Mouse (Mus musculus): Measurements from ENCODE around the gene Olfr323. TPM values are rescaled to one million over a fixed set of nuclear protein-coding genes. Genes with fewer than 3 reads are reported as not detected.

The Olfr323 gene
- polyA plus RNA-seq, 1 experiment from 2014 or later = not detected

GRCm38 (mm10) chr11:58634878-58635277 lies 4.6 kb upstream of the Olfr323 start:
- DNase-seq (no peak), ATAC-seq (no peak)
- Histone ChIP-seq H3K36me3 (replicated peaks; ENCODE audit: insufficient read depth, low read length) (no peaks in the 10 kb centered on the region), H3K27me3 (ENCODE audit: insufficient read depth, low read length) (peaks cover 4% of the 10 kb centered on the region; the same call in 1 of the 2 replicates), H3K9me3 (ENCODE audit: low read length) (no peaks in the 10 kb centered on the region), H3K4me3 (ENCODE audit: low read depth, low read length) (no peak overlapping the region), H3K9ac (replicated peaks) (no peak overlapping the region), H3K27ac (ENCODE audit: low read depth) (no peak overlapping the region), H3K4me1 (ENCODE audit: insufficient read depth) (no peaks in the 10 kb centered on the region; the same call in 1 of the 2 replicates), H3K4me2 (ENCODE audit: low read depth, low read length) (no peak overlapping the region)
- WGBS (ENCODE audit: insufficient replicate concordance) = 61% methylated on average over 4 of the region's 4 CpGs
- TF ChIP-seq CTCF (IDR thresholded peaks at IDR 0.05; ENCODE audit: low read depth) = no peak
- TF ChIP-seq EP300 (IDR thresholded peaks at IDR 0.05; ENCODE audit: low read depth) = no peak

- WGBS (ENCODE audit: insufficient replicate concordance) = 42% methylated on average over 4 of the region's 4 CpGs
- ATAC-seq = no peak
- H3K9ac ChIP-seq (replicated peaks) = no peak overlapping the region
- TF ChIP-seq CTCF (IDR thresholded peaks at IDR 0.05; ENCODE audit: low read depth) (no peak), EP300 (IDR thresholded peaks at IDR 0.05; ENCODE audit: low read depth) (no peak)
- DNase-seq = no peak
- H3K36me3 ChIP-seq (replicated peaks; ENCODE audit: insufficient read depth, low read length) = no peaks in the 10 kb centered on the region
- H3K4me2 ChIP-seq (ENCODE audit: low read depth, low read length) = no peak overlapping the region
- no peak overlapping the region for H3K4me3 ChIP-seq (ENCODE audit: low read depth, low read length)
- H3K4me1 ChIP-seq (ENCODE audit: insufficient read depth) = no peaks in the 10 kb centered on the region
- no peaks in the 10 kb centered on the region for H3K27me3 ChIP-seq (ENCODE audit: insufficient read depth, low read length)
- H3K27ac ChIP-seq (ENCODE audit: low read depth) = no peak overlapping the region
- H3K9me3 ChIP-seq (ENCODE audit: low read length) = no peaks in the 10 kb centered on the region
Measured at GRCm38 (mm10) chr11:58626146-58626545, 4.2 kb downstream of the Olfr323 start.

- no peak for TF ChIP-seq EP300 (IDR thresholded peaks at IDR 0.05; ENCODE audit: low read depth)
- no peak for TF ChIP-seq CTCF (IDR thresholded peaks at IDR 0.05; ENCODE audit: low read depth)
- Histone ChIP-seq H3K4me3 (ENCODE audit: low read depth, low read length) (no peak overlapping the region), H3K27ac (ENCODE audit: low read depth) (no peak overlapping the region), H3K9me3 (ENCODE audit: low read length) (no peaks in the 10 kb centered on the region), H3K27me3 (ENCODE audit: insufficient read depth, low read length) (no peaks in the 10 kb centered on the region), H3K36me3 (replicated peaks; ENCODE audit: insufficient read depth, low read length) (no peaks in the 10 kb centered on the region), H3K9ac (replicated peaks) (no peak overlapping the region), H3K4me1 (ENCODE audit: insufficient read depth) (peaks cover 9% of the 10 kb centered on the region; the same call in 1 of the 2 replicates), H3K4me2 (ENCODE audit: low read depth, low read length) (no peak overlapping the region)
- 75% methylated on average over 6 of the region's 6 CpGs for WGBS (ENCODE audit: insufficient replicate concordance)
- no peak for ATAC-seq
- no peak for DNase-seq
Measured at GRCm38 (mm10) chr11:58618793-58619192, 11.5 kb downstream of the Olfr323 start.

DNA sequence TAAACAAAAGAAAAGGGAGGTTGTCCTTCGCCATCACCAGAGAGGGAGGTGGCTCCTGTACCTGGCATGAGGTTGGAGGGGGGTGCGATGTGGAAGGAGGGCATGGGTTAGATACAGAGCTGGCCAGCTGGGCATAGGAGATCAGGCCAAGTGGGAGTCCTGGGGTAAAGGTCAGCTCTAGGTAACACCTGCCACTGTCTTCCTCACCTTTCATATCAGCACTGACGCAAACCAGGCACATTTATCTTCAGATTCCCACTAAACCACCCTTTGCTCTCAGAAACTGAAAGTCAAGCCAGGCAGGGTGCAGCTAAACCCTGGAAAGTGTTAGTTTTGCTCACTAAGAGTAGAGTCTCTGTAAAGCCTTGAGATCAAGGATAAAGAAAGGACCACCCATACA lies 11.9 kb downstream of the Olfr323 start:
- TF ChIP-seq EP300 (IDR thresholded peaks at IDR 0.05; ENCODE audit: low read depth) (no peak), CTCF (IDR thresholded peaks at IDR 0.05; ENCODE audit: low read depth) (no peak)
- no peaks in the 10 kb centered on the region for H3K9me3 ChIP-seq (ENCODE audit: low read length)
- no peak for DNase-seq
- H3K27me3 ChIP-seq (ENCODE audit: insufficient read depth, low read length) = no peaks in the 10 kb centered on the region
- no peak overlapping the region for H3K4me2 ChIP-seq (ENCODE audit: low read depth, low read length)
- H3K9ac ChIP-seq (replicated peaks) = no peak overlapping the region
- no peak overlapping the region for H3K4me3 ChIP-seq (ENCODE audit: low read depth, low read length)
- WGBS (ENCODE audit: insufficient replicate concordance) = 65% methylated on average over 3 of the region's 3 CpGs
- H3K36me3 ChIP-seq (replicated peaks; ENCODE audit: insufficient read depth, low read length) = no peaks in the 10 kb centered on the region
- H3K4me1 ChIP-seq (ENCODE audit: insufficient read depth) = peaks cover 9% of the 10 kb centered on the region; the same call in 1 of the 2 replicates
- no peak for ATAC-seq
- H3K27ac ChIP-seq (ENCODE audit: low read depth) = no peak overlapping the region

DNA sequence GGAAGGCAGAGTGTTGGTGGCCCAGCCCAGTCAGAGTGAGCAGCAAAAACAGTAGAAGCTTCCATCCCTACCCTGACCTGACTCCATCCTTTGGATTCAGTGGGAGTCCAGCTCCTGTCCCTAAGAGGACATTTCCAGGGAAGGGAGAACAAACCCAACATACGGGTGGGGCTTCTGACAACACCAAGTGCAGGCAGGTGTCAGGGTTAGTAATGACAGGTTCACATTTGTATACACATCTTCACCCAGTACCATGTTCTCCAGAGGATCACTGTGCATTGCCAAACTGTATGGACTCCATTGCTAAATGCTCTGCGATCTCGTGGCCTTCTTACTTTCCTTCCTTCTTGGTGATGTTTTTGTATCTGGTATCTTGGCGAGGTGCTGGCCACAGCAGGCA lies 14.3 kb downstream of the Olfr323 start, which contains the start of gene 2210407C18Rik:
Gene 2210407C18Rik, minus strand, starts transcription at position 101 of the 400 bp plus-strand sequence.
- no peak within 1 kb of the TSS for H3K9ac ChIP-seq (replicated peaks)
- H3K9me3 ChIP-seq (ENCODE audit: low read length) = no peaks in the 10 kb centered on the region
- H3K36me3 ChIP-seq (replicated peaks; ENCODE audit: insufficient read depth, low read length) = no peaks in the 10 kb centered on the region
- ATAC-seq = no peak
- DNase-seq = no peak
- TF ChIP-seq EP300 (IDR thresholded peaks at IDR 0.05; ENCODE audit: low read depth) = no peak
- H3K27ac ChIP-seq (ENCODE audit: low read depth) = no peak within 1 kb of the TSS
- peaks cover 9% of the 10 kb centered on the region; the same call in 1 of the 2 replicates for H3K4me1 ChIP-seq (ENCODE audit: insufficient read depth)
- no peaks in the 10 kb centered on the region for H3K27me3 ChIP-seq (ENCODE audit: insufficient read depth, low read length)
- no peak within 1 kb of the TSS for H3K4me3 ChIP-seq (ENCODE audit: low read depth, low read length)
- 72% methylated on average over 4 of the region's 4 CpGs for WGBS (ENCODE audit: insufficient replicate concordance)
- no peak within 1 kb of the TSS for H3K4me2 ChIP-seq (ENCODE audit: low read depth, low read length)

DNA sequence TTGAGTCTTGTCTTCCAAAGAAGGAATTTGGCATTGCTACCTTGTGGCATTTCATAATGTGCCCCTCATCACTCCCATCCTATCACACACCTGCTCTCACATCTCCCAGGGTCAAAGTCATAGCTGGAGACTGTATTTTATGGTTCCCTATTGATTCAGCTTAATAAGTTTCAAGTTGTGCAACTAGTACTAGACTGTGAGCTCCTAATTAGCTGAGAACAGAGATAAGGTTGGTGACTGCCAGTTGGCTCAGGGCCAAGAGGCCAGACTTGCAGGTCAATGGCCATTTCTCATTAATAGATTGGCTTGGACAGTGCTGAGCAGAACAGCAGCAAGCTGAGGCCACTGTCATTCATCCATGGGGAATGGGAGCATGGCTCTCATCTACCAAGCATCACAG lies 15.8 kb downstream of the Olfr323 start:
- no peak overlapping the region for H3K4me3 ChIP-seq (ENCODE audit: low read depth, low read length)
- no peak overlapping the region for H3K27ac ChIP-seq (ENCODE audit: low read depth)
- H3K4me2 ChIP-seq (ENCODE audit: low read depth, low read length) = no peak overlapping the region
- TF ChIP-seq EP300 (IDR thresholded peaks at IDR 0.05; ENCODE audit: low read depth) = 0 out of 2 replicates have a peak, but pooled peaks have one; percentile 10
- no peak for TF ChIP-seq CTCF (IDR thresholded peaks at IDR 0.05; ENCODE audit: low read depth)
- peak; percentile 47 for DNase-seq
- no peaks in the 10 kb centered on the region for H3K27me3 ChIP-seq (ENCODE audit: insufficient read depth, low read length)
- H3K9ac ChIP-seq (replicated peaks) = no peak overlapping the region
- H3K36me3 ChIP-seq (replicated peaks; ENCODE audit: insufficient read depth, low read length) = no peaks in the 10 kb centered on the region
- peaks cover 9% of the 10 kb centered on the region; the same call in 1 of the 2 replicates for H3K4me1 ChIP-seq (ENCODE audit: insufficient read depth)
- no peaks in the 10 kb centered on the region for H3K9me3 ChIP-seq (ENCODE audit: low read length)
- ATAC-seq = no peak

DNA sequence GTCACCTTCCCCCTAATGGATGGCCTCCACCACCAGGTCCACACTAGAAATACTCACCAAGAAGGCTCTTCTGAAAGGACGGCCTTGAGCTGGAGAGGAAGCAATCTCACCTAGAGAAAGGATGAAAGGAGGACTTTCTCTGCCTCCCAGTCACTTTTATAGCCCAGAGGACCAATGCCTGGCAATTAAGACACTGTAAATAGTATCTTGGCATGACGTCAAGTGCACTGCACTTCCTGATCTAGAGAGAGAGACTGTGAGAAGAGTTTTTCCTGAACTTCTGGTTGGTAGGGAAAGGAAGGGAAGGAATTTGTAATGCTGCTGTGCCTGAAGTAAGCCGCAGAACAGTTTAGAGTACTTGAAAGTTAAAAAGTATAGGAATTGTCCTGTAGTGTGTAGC lies 16.9 kb downstream of the Olfr323 start:
- ATAC-seq = no peak
- TF ChIP-seq CTCF (IDR thresholded peaks at IDR 0.05; ENCODE audit: low read depth) (no peak), EP300 (IDR thresholded peaks at IDR 0.05; ENCODE audit: low read depth) (no peak)
- Histone ChIP-seq H3K27me3 (ENCODE audit: insufficient read depth, low read length) (no peaks in the 10 kb centered on the region), H3K4me1 (ENCODE audit: insufficient read depth) (peaks cover 9% of the 10 kb centered on the region; the same call in 1 of the 2 replicates), H3K27ac (ENCODE audit: low read depth) (no peak overlapping the region), H3K9ac (replicated peaks) (no peak overlapping the region), H3K36me3 (replicated peaks; ENCODE audit: insufficient read depth, low read length) (no peaks in the 10 kb centered on the region), H3K4me3 (ENCODE audit: low read depth, low read length) (no peak overlapping the region), H3K4me2 (ENCODE audit: low read depth, low read length) (no peak overlapping the region), H3K9me3 (ENCODE audit: low read length) (no peaks in the 10 kb centered on the region)
- no peak for DNase-seq
- WGBS (ENCODE audit: insufficient replicate concordance) = 56% methylated on average over 3 of the region's 3 CpGs

Data from liver, postnatal 0 days (tissue).